Mouse (Mus musculus): Measurements from ENCODE around the gene Pip5k1a. TPM values are rescaled to one million over a fixed set of nuclear protein-coding genes. Genes with fewer than 3 reads are reported as not detected.

Pip5k1a gene
- total and polyA plus RNA-seq, 3 experiments = 11.8 to 16.8 (median 15.8) TPM

DNA sequence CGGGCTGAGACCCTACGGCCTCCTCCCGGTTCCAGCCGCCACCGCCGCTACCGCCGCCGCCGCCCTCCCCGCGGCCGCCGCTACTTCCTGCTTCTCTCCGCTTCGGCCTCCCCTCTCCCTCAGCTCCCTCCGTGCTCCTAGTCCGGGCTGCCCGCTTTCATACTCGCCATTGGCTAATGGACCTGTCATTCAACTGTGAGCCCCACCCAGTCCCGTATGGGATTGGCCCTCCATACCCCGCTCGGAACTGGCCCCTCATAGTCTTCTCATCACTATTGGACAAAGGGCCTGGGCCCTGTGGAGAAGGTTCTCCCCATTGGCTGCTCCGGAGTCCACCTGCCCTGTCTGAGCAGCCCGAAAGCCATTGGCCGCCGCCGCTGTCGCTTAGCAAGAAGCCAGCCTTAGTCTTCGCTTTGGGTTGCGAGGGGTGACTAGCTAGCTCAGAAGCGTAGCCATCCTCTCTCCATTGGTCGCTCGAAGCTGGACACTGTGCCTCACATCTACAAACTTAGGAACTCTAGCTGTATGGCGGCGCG, 91.3 kb downstream of the Pip5k1a start, which contains the start of gene Zfp687:
TSS of gene Zfp687 (minus strand) at position 112 of the 536 bp plus-strand sequence.
- Histone ChIP-seq H3K27me3 (ENCODE audit: control insufficient read depth, insufficient read depth, low read length) (no peaks in the 10 kb centered on the region), H3K9ac (ENCODE audit: low read depth, low read length) (peak within 1 kb of the TSS; percentile 94), H3K4me3 (peak within 1 kb of the TSS; percentile 98), H3K79me2 (replicated peaks; ENCODE audit: control insufficient read depth, insufficient read depth, low read length) (no peaks in the 10 kb centered on the region), H3K4me1 (ENCODE audit: control insufficient read depth, insufficient read depth, low read length) (peaks cover 2% of the 10 kb centered on the region), H3K27ac (peak within 1 kb of the TSS; percentile 95), H3K36me3 (ENCODE audit: control insufficient read depth, insufficient read depth, low read length) (no peaks in the 10 kb centered on the region)
- intact Hi-C loops (cut with DNase I) = loop anchor here (5.0 kb wide), 1 partner anchor 128 kb away; the partner anchor contains the start of gene Psmb4
- DNase-seq = peak; percentile 99
- no peak for TF ChIP-seq EP300 (IDR thresholded peaks at IDR 0.05; ENCODE audit: insufficient read depth, low read depth, low read length)
- no peak for TF ChIP-seq CTCF (IDR thresholded peaks at IDR 0.05)
- peak; percentile 92 for TF ChIP-seq POLR2A (IDR thresholded peaks at IDR 0.05; ENCODE audit: insufficient read depth, low read depth, low read length)
- under 1% methylated on average over 26 of the region's 37 CpGs for WGBS

GRCm38 (mm10) chr3:95014428-95015151, 92.1 kb downstream of the Pip5k1a start:
- Histone ChIP-seq H3K9ac (ENCODE audit: low read depth, low read length) (peak overlapping the region; percentile 94), H3K4me3 (peak overlapping the region; percentile 98), H3K36me3 (ENCODE audit: control insufficient read depth, insufficient read depth, low read length) (no peaks in the 10 kb centered on the region), H3K27ac (peak overlapping the region; percentile 95), H3K27me3 (ENCODE audit: control insufficient read depth, insufficient read depth, low read length) (no peaks in the 10 kb centered on the region), H3K4me1 (ENCODE audit: control insufficient read depth, insufficient read depth, low read length) (peaks cover 2% of the 10 kb centered on the region), H3K79me2 (replicated peaks; ENCODE audit: control insufficient read depth, insufficient read depth, low read length) (no peaks in the 10 kb centered on the region)
- DNase-seq = peak; percentile 62 to 69
- intact Hi-C loops (cut with DNase I) = loop anchor here (5.0 kb wide), 1 partner anchor 127 kb away; the partner anchor contains the start of gene Psmb4
- TF ChIP-seq POLR2A (IDR thresholded peaks at IDR 0.05; ENCODE audit: insufficient read depth, low read depth, low read length) (no peak), EP300 (IDR thresholded peaks at IDR 0.05; ENCODE audit: insufficient read depth, low read depth, low read length) (no peak), CTCF (IDR thresholded peaks at IDR 0.05) (no peak)
- 1% methylated on average over 44 of the region's 44 CpGs for WGBS

DNA sequence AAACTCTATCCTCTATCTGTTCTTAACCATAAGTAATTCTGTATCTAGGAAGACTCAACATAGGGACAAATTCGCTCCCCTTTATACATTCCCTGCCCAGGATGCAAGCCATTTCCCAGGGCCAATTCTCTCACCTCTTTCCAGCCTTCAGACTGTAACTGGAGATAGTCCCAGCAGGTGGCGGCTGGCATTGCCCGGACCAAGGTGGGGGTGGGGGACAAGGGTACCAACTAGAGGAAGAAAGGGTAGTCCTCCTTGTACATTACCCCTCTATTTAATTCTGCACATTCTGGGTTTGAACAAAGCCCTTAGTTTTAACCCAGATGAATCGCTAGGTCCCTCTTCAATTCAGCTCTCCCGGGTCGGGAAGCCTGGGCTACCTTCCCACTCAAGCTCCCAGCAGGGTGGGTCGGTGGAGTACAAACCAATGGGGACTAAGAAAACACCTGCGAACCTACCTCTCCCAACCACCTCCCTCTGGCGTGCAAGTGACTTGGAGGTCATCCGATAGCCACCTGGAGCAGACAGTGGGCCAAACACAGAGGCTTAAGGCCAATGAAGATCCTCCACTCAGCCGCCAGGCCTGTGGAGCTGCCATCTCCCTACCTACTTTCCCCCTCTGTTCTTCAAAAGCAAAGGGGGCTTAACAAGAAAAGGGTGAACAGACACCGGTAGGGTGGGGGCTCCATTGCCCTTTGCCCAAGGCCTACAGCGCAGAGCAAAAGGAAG, 92.9 kb downstream of the Pip5k1a start:
- WGBS = 25% methylated on average over 13 of the region's 13 CpGs
- intact Hi-C loops (cut with DNase I) = no loop called here
- H3K4me3 ChIP-seq = peak overlapping the region; percentile 98
- peak; percentile 21 to 37 for DNase-seq
- peaks cover 2% of the 10 kb centered on the region for H3K4me1 ChIP-seq (ENCODE audit: control insufficient read depth, insufficient read depth, low read length)
- H3K9ac ChIP-seq (ENCODE audit: low read depth, low read length) = peak overlapping the region; percentile 94
- H3K27me3 ChIP-seq (ENCODE audit: control insufficient read depth, insufficient read depth, low read length) = no peaks in the 10 kb centered on the region
- H3K79me2 ChIP-seq (replicated peaks; ENCODE audit: control insufficient read depth, insufficient read depth, low read length) = no peaks in the 10 kb centered on the region
- TF ChIP-seq EP300 (IDR thresholded peaks at IDR 0.05; ENCODE audit: insufficient read depth, low read depth, low read length) (no peak), CTCF (IDR thresholded peaks at IDR 0.05) (peak; percentile 26; the same call in 1 of the 2 replicates)
- H3K27ac ChIP-seq = peak overlapping the region; percentile 95; the same call in 1 of the 2 replicates
- H3K36me3 ChIP-seq (ENCODE audit: control insufficient read depth, insufficient read depth, low read length) = no peaks in the 10 kb centered on the region

DNA sequence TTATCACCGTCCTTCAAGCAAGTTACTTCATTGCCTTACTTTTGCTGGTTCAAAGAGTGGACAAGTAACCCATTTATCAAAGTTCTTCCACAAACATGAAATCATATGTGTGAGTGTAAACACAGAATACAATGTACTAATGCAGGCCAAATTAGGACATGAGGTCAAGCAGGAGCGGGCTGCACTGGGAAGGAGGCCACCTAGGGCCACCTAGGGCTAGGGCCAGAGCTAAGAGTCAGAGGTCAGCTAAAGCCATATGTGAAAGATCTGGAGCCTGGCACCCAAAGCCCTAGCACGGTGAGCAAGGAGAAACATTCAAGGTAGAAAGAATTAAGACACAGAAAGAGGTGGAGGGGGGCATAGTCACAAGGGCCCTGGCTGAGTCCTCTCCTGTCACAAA, 93.7 kb downstream of the Pip5k1a start:
- no peak for TF ChIP-seq EP300 (IDR thresholded peaks at IDR 0.05; ENCODE audit: insufficient read depth, low read depth, low read length)
- no peak for TF ChIP-seq POLR2A (IDR thresholded peaks at IDR 0.05; ENCODE audit: insufficient read depth, low read depth, low read length)
- TF ChIP-seq CTCF (IDR thresholded peaks at IDR 0.05) = no peak
- Histone ChIP-seq H3K4me1 (ENCODE audit: control insufficient read depth, insufficient read depth, low read length) (peaks cover 2% of the 10 kb centered on the region), H3K27me3 (ENCODE audit: control insufficient read depth, insufficient read depth, low read length) (no peaks in the 10 kb centered on the region), H3K79me2 (replicated peaks; ENCODE audit: control insufficient read depth, insufficient read depth, low read length) (no peaks in the 10 kb centered on the region), H3K36me3 (ENCODE audit: control insufficient read depth, insufficient read depth, low read length) (no peaks in the 10 kb centered on the region), H3K27ac (no peak overlapping the region), H3K9ac (ENCODE audit: low read depth, low read length) (no peak overlapping the region), H3K4me3 (no peak overlapping the region)
- no peak for DNase-seq
- WGBS = 89% methylated on average over 3 of the region's 3 CpGs
- intact Hi-C loops (cut with DNase I) = no loop called here

GRCm38 (mm10) chr3:95010396-95010795, 96.3 kb downstream of the Pip5k1a start:
- H3K36me3 ChIP-seq (ENCODE audit: control insufficient read depth, insufficient read depth, low read length) = no peaks in the 10 kb centered on the region
- H3K4me1 ChIP-seq (ENCODE audit: control insufficient read depth, insufficient read depth, low read length) = peaks cover 2% of the 10 kb centered on the region; the same call in 1 of the 2 replicates
- no peak overlapping the region for H3K4me3 ChIP-seq
- no peak for DNase-seq
- no peaks in the 10 kb centered on the region for H3K79me2 ChIP-seq (replicated peaks; ENCODE audit: control insufficient read depth, insufficient read depth, low read length)
- H3K27ac ChIP-seq = no peak overlapping the region
- H3K9ac ChIP-seq (ENCODE audit: low read depth, low read length) = no peak overlapping the region
- TF ChIP-seq EP300 (IDR thresholded peaks at IDR 0.05; ENCODE audit: insufficient read depth, low read depth, low read length) = no peak
- H3K27me3 ChIP-seq (ENCODE audit: control insufficient read depth, insufficient read depth, low read length) = no peaks in the 10 kb centered on the region
- intact Hi-C loops (cut with DNase I) = no loop called here
- WGBS = 88% methylated on average over 7 of the region's 7 CpGs

Small RNA genes within 50 kb of the gene (microRNA-seq; reads per million reads assigned to microRNA genes)
- gene Mir8099-1 = 0 reads per million in 2 experiments

Other genes with a start within 250 kb of the Pip5k1a start
- gene Psmb4, start 220.0 kb downstream of the Pip5k1a start, total RNA-seq (2021) = 100 to 1,000 TPM; 212 to 223 TPM
- gene Psmb4, start 220.0 kb downstream of the Pip5k1a start, polyA plus RNA-seq (2012; rRNA removed) = 232 and 374 TPM in 2 replicates
- gene Selenbp1, start 173.9 kb downstream of the Pip5k1a start, total RNA-seq (2021) = 100 to 1,000 TPM; 100 to 122 TPM
- gene Selenbp1, start 173.9 kb downstream of the Pip5k1a start, polyA plus RNA-seq (2012; rRNA removed) = 190 and 223 TPM in 2 replicates
- gene Rfx5, start 152.9 kb downstream of the Pip5k1a start, total RNA-seq (2021) = 1 to 10 TPM; 6.6 to 8.0 TPM
- gene Rfx5, start 152.9 kb downstream of the Pip5k1a start, polyA plus RNA-seq (2012; rRNA removed) = 5.6 and 7.1 TPM in 2 replicates
- 10 to 100 TPM; 25.8 to 29.5 TPM for gene Pi4kb, start 132.2 kb downstream of the Pip5k1a start, total RNA-seq (2021)
- gene Pi4kb, start 132.2 kb downstream of the Pip5k1a start, polyA plus RNA-seq (2012; rRNA removed) = 18.7 and 28.7 TPM in 2 replicates
- gene Zfp687, start 91.5 kb downstream of the Pip5k1a start, total RNA-seq (2021) = 10 to 100 TPM; 11.0 to 13.5 TPM
- 10.6 and 10.9 TPM in 2 replicates for gene Zfp687, start 91.5 kb downstream of the Pip5k1a start, polyA plus RNA-seq (2012; rRNA removed)
- 100 to 1,000 TPM; 121 to 140 TPM for gene Psmd4, start 64.3 kb downstream of the Pip5k1a start, total RNA-seq (2021)
- 119 and 144 TPM in 2 replicates for gene Psmd4, start 64.3 kb downstream of the Pip5k1a start, polyA plus RNA-seq (2012; rRNA removed)
- 10 to 100 TPM; 31.8 to 36.5 TPM for gene Vps72, start 4.1 kb upstream of the Pip5k1a start, total RNA-seq (2021)
- 34.5 and 39.2 TPM in 2 replicates for gene Vps72, start 4.1 kb upstream of the Pip5k1a start, polyA plus RNA-seq (2012; rRNA removed)
- 10 to 100 TPM; 22.6 to 30.9 TPM for gene Tmod4, start 17.5 kb upstream of the Pip5k1a start, total RNA-seq (2021)
- 23.3 and 25.6 TPM in 2 replicates for gene Tmod4, start 17.5 kb upstream of the Pip5k1a start, polyA plus RNA-seq (2012; rRNA removed)
- 10 to 100 TPM; 28.3 to 32.1 TPM for gene Scnm1, start 27.1 kb upstream of the Pip5k1a start, total RNA-seq (2021)
- gene Scnm1, start 27.1 kb upstream of the Pip5k1a start, polyA plus RNA-seq (2012; rRNA removed) = 46.8 and 67.9 TPM in 2 replicates
- 1 to 10 TPM; 4.5 to 6.3 TPM for gene Lysmd1, start 27.2 kb upstream of the Pip5k1a start, total RNA-seq (2021)
- gene Lysmd1, start 27.2 kb upstream of the Pip5k1a start, polyA plus RNA-seq (2012; rRNA removed) = 5.8 and 7.8 TPM in 2 replicates
- gene Tnfaip8l2, start 35.4 kb upstream of the Pip5k1a start, total RNA-seq (2021) = 1 to 10 TPM; 1.5 to 2.1 TPM
- 3.3 and 4.9 TPM in 2 replicates for gene Tnfaip8l2, start 35.4 kb upstream of the Pip5k1a start, polyA plus RNA-seq (2012; rRNA removed)
- gene Sema6c, start 53.5 kb upstream of the Pip5k1a start, total RNA-seq (2021) = 1 to 10 TPM; 3.8 to 3.9 TPM
- gene Sema6c, start 53.5 kb upstream of the Pip5k1a start, polyA plus RNA-seq (2012; rRNA removed) = 16.9 and 21.1 TPM in 2 replicates
- gene Gabpb2, start 111.0 kb upstream of the Pip5k1a start, total RNA-seq (2021) = 10 to 100 TPM; 13.5 to 14.1 TPM
- 8.6 and 15.8 TPM in 2 replicates for gene Gabpb2, start 111.0 kb upstream of the Pip5k1a start, polyA plus RNA-seq (2012; rRNA removed)
- 10 to 100 TPM; 16.8 to 18.9 TPM for gene Cdc42se1, start 121.8 kb upstream of the Pip5k1a start, total RNA-seq (2021)
- gene Cdc42se1, start 121.8 kb upstream of the Pip5k1a start, polyA plus RNA-seq (2012; rRNA removed) = 19.0 and 24.2 TPM in 2 replicates
- gene Mllt11, start 125.2 kb upstream of the Pip5k1a start, total RNA-seq (2021) = 1 to 10 TPM; 5.6 to 6.9 TPM
- gene Mllt11, start 125.2 kb upstream of the Pip5k1a start, polyA plus RNA-seq (2012; rRNA removed) = 13.7 and 23.9 TPM in 2 replicates
- not detected for gene Gm128, start 134.7 kb upstream of the Pip5k1a start, total RNA-seq (2021)
- gene Gm128, start 134.7 kb upstream of the Pip5k1a start, polyA plus RNA-seq (2012; rRNA removed) = 0.16 and 0.26 TPM in 2 replicates
- gene Bnipl, start 144.3 kb upstream of the Pip5k1a start, total RNA-seq (2021) = not detected
- 0.12 and 0.25 TPM in 2 replicates for gene Bnipl, start 144.3 kb upstream of the Pip5k1a start, polyA plus RNA-seq (2012; rRNA removed)
- 10 to 100 TPM; 17.5 to 21.3 TPM for gene Mindy1, start 174.4 kb upstream of the Pip5k1a start, total RNA-seq (2021)
- 32.2 and 36.9 TPM in 2 replicates for gene Mindy1, start 174.4 kb upstream of the Pip5k1a start, polyA plus RNA-seq (2012; rRNA removed)
- 10 to 100 TPM; 23.4 to 26.1 TPM for gene Prune1, start 175.1 kb upstream of the Pip5k1a start, total RNA-seq (2021)
- gene Prune1, start 175.1 kb upstream of the Pip5k1a start, polyA plus RNA-seq (2012; rRNA removed) = 28.4 and 45.8 TPM in 2 replicates
- under 1 TPM; 0.59 to 0.68 TPM for gene Anxa9, start 200.2 kb upstream of the Pip5k1a start, total RNA-seq (2021)
- gene Anxa9, start 200.2 kb upstream of the Pip5k1a start, polyA plus RNA-seq (2012; rRNA removed) = 1.1 and 1.6 TPM in 2 replicates
- 10 to 100 TPM; 35.3 to 39.3 TPM for gene Cers2, start 207.9 kb upstream of the Pip5k1a start, total RNA-seq (2021)
- gene Cers2, start 207.9 kb upstream of the Pip5k1a start, polyA plus RNA-seq (2012; rRNA removed) = 65.6 and 69.1 TPM in 2 replicates

All from heart, adult 2 months (tissue).